Mouse (Mus musculus) macrophage (primary cell): Measurements from ENCODE around the gene Nav1. TPM values are rescaled to one million over a fixed set of nuclear protein-coding genes. Genes with fewer than 3 reads are reported as not detected.

Experiments
- H3K27ac ChIP-seq: fragments of 350-480 bp; formaldehyde crosslinking; 2 replicates; pipeline ENCODE4 v1.9.0; 2021
- H3K36me3 ChIP-seq: fragments of 350-480 bp; formaldehyde crosslinking; 2 replicates; pipeline ENCODE4 v1.9.0; 2021; ENCODE audit errors: inconsistent target
- H3K4me3 ChIP-seq: fragments of 350-480 bp; formaldehyde crosslinking; 2 replicates; pipeline ENCODE4 v1.9.0; 2021; ENCODE audit errors: inconsistent target
- H3K79me2 ChIP-seq: fragments of 350-480 bp; formaldehyde crosslinking; 2 replicates; pipeline ENCODE4 v1.9.0; 2021; ENCODE audit errors: inconsistent target
- WGBS: methylation state at CpG from one replicate; pipeline ENCODE4 v1.1.7; 2026; ENCODE audit warnings: inconsistent platforms; ENCODE audit not compliant: missing documents; 5-methylcytosine and 5-hydroxymethylcytosine counted together
- polyA plus RNA-seq: library from polyadenylated mRNA; stranded (reverse); fragments of 250-400 nt; gene quantifications from 3 replicates; pipeline ENCODE4 v1.2.4, GENCODE M21; 2018; ENCODE audit warnings: inconsistent platforms

Gene Nav1
- polyA plus RNA-seq, 1 experiment from 2014 or later, result 24.1 TPM

- Histone ChIP-seq H3K36me3 (no peaks in the 10 kb centered on the region; the same call in 1 of the 2 replicates), H3K27ac (no peak overlapping the region), H3K4me3 (no peak overlapping the region), H3K79me2 (peaks cover 46% of the 10 kb centered on the region)
- 85% methylated on average over 7 of the region's 8 CpGs for WGBS
Measured at GRCm38 (mm10) chr1:135581001-135581400, 26.1 kb downstream of the Nav1 start.

GRCm38 (mm10) chr1:135579111-135579510, 28.0 kb downstream of the Nav1 start:
- no peak overlapping the region for H3K27ac ChIP-seq
- no peaks in the 10 kb centered on the region; the same call in 1 of the 2 replicates for H3K36me3 ChIP-seq
- WGBS, result 93% methylated on average over 3 of the region's 3 CpGs
- H3K79me2 ChIP-seq, result peaks cover 39% of the 10 kb centered on the region
- H3K4me3 ChIP-seq, result no peak overlapping the region

- WGBS, result 56% methylated on average over 2 of the region's 2 CpGs
- Histone ChIP-seq H3K27ac (no peak overlapping the region), H3K4me3 (no peak overlapping the region), H3K79me2 (peaks cover 26% of the 10 kb centered on the region), H3K36me3 (peaks cover 4% of the 10 kb centered on the region; the same call in 1 of the 2 replicates)
Measured at GRCm38 (mm10) chr1:135577793-135578192, 29.3 kb downstream of the Nav1 start.

GRCm38 (mm10) chr1:135575393-135575792, 31.7 kb downstream of the Nav1 start:
- WGBS, result 100% methylated on average over 1 of the region's 1 CpGs
- H3K4me3 ChIP-seq, result no peak overlapping the region

GRCm38 (mm10) chr1:135574451-135575208, 32.5 kb downstream of the Nav1 start:
- no peak overlapping the region for H3K27ac ChIP-seq
- WGBS, result 92% methylated on average over 4 of the region's 4 CpGs
- peaks cover 10% of the 10 kb centered on the region; the same call in 1 of the 2 replicates for H3K79me2 ChIP-seq
- no peak overlapping the region for H3K4me3 ChIP-seq
- H3K36me3 ChIP-seq, result peaks cover 4% of the 10 kb centered on the region; the same call in 1 of the 2 replicates

More at GRCm38 (mm10) chr1:135575393-135575792, 31.7 kb downstream of the Nav1 start:
- Histone ChIP-seq H3K79me2 (peaks cover 10% of the 10 kb centered on the region; the same call in 1 of the 2 replicates), H3K36me3 (peaks cover 4% of the 10 kb centered on the region; the same call in 1 of the 2 replicates), H3K27ac (no peak overlapping the region)

GRCm38 (mm10) chr1:135572139-135572892, 34.8 kb downstream of the Nav1 start:
- Histone ChIP-seq H3K4me3 (no peak overlapping the region), H3K36me3 (peaks cover 9% of the 10 kb centered on the region; the same call in 1 of the 2 replicates), H3K79me2 (no peaks in the 10 kb centered on the region; the same call in 1 of the 2 replicates), H3K27ac (no peak overlapping the region)
- WGBS, result 95% methylated on average over 3 of the region's 4 CpGs

GRCm38 (mm10) chr1:135568087-135568486, 39.0 kb downstream of the Nav1 start:
- Histone ChIP-seq H3K4me3 (no peak overlapping the region), H3K27ac (no peak overlapping the region), H3K36me3 (peaks cover 7% of the 10 kb centered on the region; the same call in 1 of the 2 replicates), H3K79me2 (no peaks in the 10 kb centered on the region)
- WGBS, result 94% methylated on average over 8 of the region's 8 CpGs

GRCm38 (mm10) chr1:135566611-135567010, 40.5 kb downstream of the Nav1 start:
- peaks cover 6% of the 10 kb centered on the region; the same call in 1 of the 2 replicates for H3K36me3 ChIP-seq
- no peaks in the 10 kb centered on the region for H3K79me2 ChIP-seq
- 92% methylated on average over 7 of the region's 7 CpGs for WGBS
- H3K27ac ChIP-seq, result no peak overlapping the region
- no peak overlapping the region for H3K4me3 ChIP-seq

GRCm38 (mm10) chr1:135565775-135566174, 41.3 kb downstream of the Nav1 start:
- H3K79me2 ChIP-seq, result no peaks in the 10 kb centered on the region
- H3K27ac ChIP-seq, result no peak overlapping the region
- H3K36me3 ChIP-seq, result peaks cover 6% of the 10 kb centered on the region; the same call in 1 of the 2 replicates
- WGBS, result 96% methylated on average over 5 of the region's 5 CpGs
- no peak overlapping the region for H3K4me3 ChIP-seq

GRCm38 (mm10) chr1:135564660-135565519, 42.2 kb downstream of the Nav1 start:
- H3K27ac ChIP-seq, result no peak overlapping the region
- no peaks in the 10 kb centered on the region for H3K79me2 ChIP-seq
- H3K36me3 ChIP-seq, result peaks cover 11% of the 10 kb centered on the region; the same call in 1 of the 2 replicates
- 89% methylated on average over 10 of the region's 10 CpGs for WGBS
- no peak overlapping the region for H3K4me3 ChIP-seq

- H3K36me3 ChIP-seq, result peaks cover 11% of the 10 kb centered on the region; the same call in 1 of the 2 replicates
- no peaks in the 10 kb centered on the region for H3K79me2 ChIP-seq
- no peak overlapping the region for H3K27ac ChIP-seq
- WGBS, result 90% methylated on average over 9 of the region's 9 CpGs
- H3K4me3 ChIP-seq, result no peak overlapping the region
Measured at GRCm38 (mm10) chr1:135563781-135564414, 43.2 kb downstream of the Nav1 start.

- no peak overlapping the region for H3K4me3 ChIP-seq
- H3K36me3 ChIP-seq, result peaks cover 11% of the 10 kb centered on the region; the same call in 1 of the 2 replicates
- no peak overlapping the region for H3K27ac ChIP-seq
- no peaks in the 10 kb centered on the region for H3K79me2 ChIP-seq
- WGBS, result 88% methylated on average over 8 of the region's 8 CpGs
Measured at GRCm38 (mm10) chr1:135562982-135563650, 44.0 kb downstream of the Nav1 start.

- WGBS, result 44% methylated on average over 4 of the region's 4 CpGs
- Histone ChIP-seq H3K4me3 (no peak overlapping the region), H3K27ac (no peak overlapping the region), H3K36me3 (peaks cover 5% of the 10 kb centered on the region; the same call in 1 of the 2 replicates), H3K79me2 (no peaks in the 10 kb centered on the region)
Measured at GRCm38 (mm10) chr1:135562115-135562514, 45.0 kb downstream of the Nav1 start.
